Mouse (Mus musculus): Measurements from ENCODE around the gene Glis3. TPM values are rescaled to one million over a fixed set of nuclear protein-coding genes. Genes with fewer than 3 reads are reported as not detected.

Glis3 gene
- total RNA-seq, 2 experiments from 2014 or later, result 1.2 to 1.3 TPM

Other genes with a start within 250 kb of the Glis3 start
- gene Slc1a1, start 155.0 kb upstream of the Glis3 start, total RNA-seq (2021), result under 1 TPM; 0.55 to 0.73 TPM

Data from heart, postnatal 14 days (tissue).